Mouse (Mus musculus) cerebellum, postnatal 10 days (tissue): Measurements from ENCODE around the gene Mdc1.

Experiments
- DNase-seq, 2 experiments: peaks; one replicate each; pipeline ENCODE4 v3.0.0; 2021; ENCODE audit warnings: mixed read lengths in 2 of 2

The Mdc1 gene

GRCm38 (mm10) chr17:35859371-35859770 is 18.1 kb downstream of the Mdc1 start:
- no peak for DNase-seq

- DNase-seq, result no peak
These were observed 18.5 kb downstream of the Mdc1 start for GRCm38 (mm10) chr17:35859835-35860234.

GRCm38 (mm10) chr17:35860831-35861197 is 19.5 kb downstream of the Mdc1 start:
- no peak for DNase-seq

GRCm38 (mm10) chr17:35861198-35861857 is 20.0 kb downstream of the Mdc1 start, which contains the start of gene Nrm:
TSS of gene Nrm (plus strand) at chr17:35861318.
- DNase-seq, result peak; percentile 93 to 95

GRCm38 (mm10) chr17:35864832-35865353 is 23.6 kb downstream of the Mdc1 start:
- DNase-seq, result no peak

GRCm38 (mm10) chr17:35865481-35866280 is 24.4 kb downstream of the Mdc1 start, which contains the start of gene Ppp1r18:
TSS of gene Ppp1r18 (plus strand) at chr17:35865593.
- peak; percentile 85 to 92 for DNase-seq

GRCm38 (mm10) chr17:35866281-35866831 is 25.0 kb downstream of the Mdc1 start:
- DNase-seq, result peak; percentile 72 to 80

- DNase-seq, result peak; percentile 65 to 67
These were observed 25.9 kb downstream of the Mdc1 start for GRCm38 (mm10) chr17:35866911-35867890.

- DNase-seq, result peak; percentile 38 to 39
These were observed 27.0 kb downstream of the Mdc1 start for GRCm38 (mm10) chr17:35868165-35868820.

GRCm38 (mm10) chr17:35868961-35869345 is 27.6 kb downstream of the Mdc1 start:
- DNase-seq, result no peak

- peak; percentile 47 to 49 for DNase-seq
These were observed 28.2 kb downstream of the Mdc1 start for GRCm38 (mm10) chr17:35869346-35870067.

- DNase-seq, result peak; percentile 35 to 40
These were observed 29.0 kb downstream of the Mdc1 start for GRCm38 (mm10) chr17:35870151-35870883.

- peak; percentile 55 to 72 for DNase-seq
These were observed 29.8 kb downstream of the Mdc1 start for GRCm38 (mm10) chr17:35870884-35871696.

- peak; percentile 95 to 96 for DNase-seq
These were observed 32.6 kb downstream of the Mdc1 start for GRCm38 (mm10) chr17:35873774-35874519.

- peak in 1 of 2 experiments; percentile 26 for DNase-seq
These were observed 33.4 kb downstream of the Mdc1 start for GRCm38 (mm10) chr17:35874721-35875120.

- peak; percentile 98 to 99 for DNase-seq
These were observed 38.1 kb downstream of the Mdc1 start, which contains the start of gene Dhx16 for GRCm38 (mm10) chr17:35879245-35880057. TSS of gene Dhx16 (plus strand) at chr17:35879819.

- no peak for DNase-seq
These were observed 41.6 kb downstream of the Mdc1 start for GRCm38 (mm10) chr17:35882924-35883323.
